Mouse (Mus musculus) bone marrow macrophage, adult 2 months (primary cell): ENCODE measurements at regions not wholly inside any gene's neighbourhood (a gene's known extent, or its start where the extent isn't known, plus 50 kb on each side); places are given as distances from the start of the nearest gene placed in this dataset.

ENCODE experiments used
- H3K27ac ChIP-seq: 2 replicates; pipeline ENCODE4 v1.5.1; 2012; ENCODE audit warnings: low read depth, low read length; ENCODE audit not compliant: insufficient read depth
- H3K4me1 ChIP-seq: 2 replicates; pipeline ENCODE4 v1.6.1; 2012; ENCODE audit warnings: low read length; ENCODE audit not compliant: control insufficient read depth, insufficient read depth
- H3K4me3 ChIP-seq: 2 replicates; pipeline ENCODE4 v1.5.1; 2012; ENCODE audit warnings: mild to moderate bottlenecking, low read length, moderate library complexity; ENCODE audit not compliant: insufficient read depth
- CTCF ChIP-seq: IDR thresholded peaks from 2 replicates; pipeline ENCODE4 v1.5.1; 2012; ENCODE audit warnings: low read depth, mild to moderate bottlenecking, low read length, moderate library complexity
- POLR2A ChIP-seq: IDR thresholded peaks from 2 replicates; pipeline ENCODE4 v1.6.1; 2012; ENCODE audit warnings: mild to moderate bottlenecking, low read depth, low read length, borderline replicate concordance

GRCm38 (mm10) chr1:57265012-57265760 lies 112.2 kb upstream of the 1700066M21Rik start:
- Histone ChIP-seq H3K4me1 (no peaks in the 10 kb centered on the region), H3K27ac (no peak overlapping the region), H3K4me3 (no peak overlapping the region)
- TF ChIP-seq POLR2A = no peak
- no peak for TF ChIP-seq CTCF

GRCm38 (mm10) chr1:57266695-57267094 lies 110.7 kb upstream of the 1700066M21Rik start:
- H3K4me3 ChIP-seq = no peak overlapping the region
- H3K27ac ChIP-seq = no peak overlapping the region
- no peaks in the 10 kb centered on the region for H3K4me1 ChIP-seq
- TF ChIP-seq POLR2A (no peak), CTCF (no peak)

GRCm38 (mm10) chr1:57267851-57268250 lies 109.6 kb upstream of the 1700066M21Rik start:
- Histone ChIP-seq H3K27ac (no peak overlapping the region), H3K4me1 (no peaks in the 10 kb centered on the region), H3K4me3 (no peak overlapping the region)
- TF ChIP-seq POLR2A = no peak
- TF ChIP-seq CTCF = no peak

GRCm38 (mm10) chr1:57269679-57270354 lies 107.6 kb upstream of the 1700066M21Rik start:
- no peak for TF ChIP-seq POLR2A
- TF ChIP-seq CTCF = no peak
- H3K4me3 ChIP-seq = no peak overlapping the region
- no peaks in the 10 kb centered on the region for H3K4me1 ChIP-seq
- H3K27ac ChIP-seq = no peak overlapping the region

GRCm38 (mm10) chr1:57272593-57272992 lies 104.8 kb upstream of the 1700066M21Rik start:
- Histone ChIP-seq H3K27ac (no peak overlapping the region), H3K4me1 (no peaks in the 10 kb centered on the region), H3K4me3 (no peak overlapping the region)
- TF ChIP-seq POLR2A (no peak), CTCF (no peak)

DNA sequence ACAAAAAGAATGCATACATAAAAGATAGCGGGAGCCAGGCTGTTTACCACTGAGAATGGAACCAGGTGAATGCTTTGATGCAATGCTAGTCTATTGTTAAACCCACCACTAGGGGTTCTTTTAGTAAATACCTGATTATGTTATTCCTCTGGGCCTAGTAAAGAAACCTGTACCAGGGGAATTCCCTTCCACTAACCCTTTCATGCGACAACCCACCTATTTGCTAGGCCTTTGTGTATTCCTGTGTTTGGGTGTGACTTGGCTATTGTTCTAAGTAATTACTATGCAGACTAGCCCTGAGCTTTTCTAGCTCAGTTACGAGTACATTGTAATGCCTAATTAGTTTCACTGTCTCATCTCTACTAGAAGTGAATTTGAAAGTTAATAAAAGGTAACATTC lies 95.9 kb upstream of the 1700066M21Rik start:
- Histone ChIP-seq H3K4me3 (no peak overlapping the region), H3K27ac (no peak overlapping the region), H3K4me1 (no peaks in the 10 kb centered on the region)
- no peak for TF ChIP-seq POLR2A
- no peak for TF ChIP-seq CTCF

DNA sequence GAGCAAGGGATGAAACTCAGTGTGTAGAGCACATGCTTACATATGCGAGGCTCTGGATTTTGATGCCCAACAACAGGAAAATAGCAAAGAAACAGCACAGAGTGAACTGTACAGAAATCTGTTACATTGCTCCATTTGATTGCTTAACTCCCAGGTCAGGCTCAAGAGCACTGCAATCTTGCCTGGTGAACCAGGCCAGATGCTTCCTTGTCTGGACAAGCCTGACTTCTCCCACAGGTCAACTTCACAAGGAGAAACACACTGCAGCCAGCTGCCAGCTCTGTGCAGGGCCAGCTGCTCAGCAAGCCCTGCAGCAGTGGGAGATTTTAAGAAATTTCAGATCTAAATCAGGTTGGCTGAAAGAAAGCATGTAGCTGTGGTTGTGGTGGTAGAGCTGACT lies 81.2 kb upstream of the 1700066M21Rik start:
- H3K27ac ChIP-seq = no peak overlapping the region

GRCm38 (mm10) chr1:57298557-57298956 lies 78.9 kb upstream of the 1700066M21Rik start:
- H3K4me3 ChIP-seq = no peak overlapping the region
- no peak overlapping the region for H3K27ac ChIP-seq
- TF ChIP-seq CTCF (no peak), POLR2A (no peak)
- no peaks in the 10 kb centered on the region for H3K4me1 ChIP-seq

More for the DNA sequence above, 81.2 kb upstream of the 1700066M21Rik start:
- no peaks in the 10 kb centered on the region for H3K4me1 ChIP-seq
- TF ChIP-seq CTCF (no peak), POLR2A (no peak)
- no peak overlapping the region for H3K4me3 ChIP-seq

GRCm38 (mm10) chr1:57301260-57301979 lies 76.0 kb upstream of the 1700066M21Rik start:
- no peak overlapping the region for H3K27ac ChIP-seq
- H3K4me1 ChIP-seq = no peaks in the 10 kb centered on the region
- TF ChIP-seq POLR2A (no peak), CTCF (no peak)
- no peak overlapping the region for H3K4me3 ChIP-seq

DNA sequence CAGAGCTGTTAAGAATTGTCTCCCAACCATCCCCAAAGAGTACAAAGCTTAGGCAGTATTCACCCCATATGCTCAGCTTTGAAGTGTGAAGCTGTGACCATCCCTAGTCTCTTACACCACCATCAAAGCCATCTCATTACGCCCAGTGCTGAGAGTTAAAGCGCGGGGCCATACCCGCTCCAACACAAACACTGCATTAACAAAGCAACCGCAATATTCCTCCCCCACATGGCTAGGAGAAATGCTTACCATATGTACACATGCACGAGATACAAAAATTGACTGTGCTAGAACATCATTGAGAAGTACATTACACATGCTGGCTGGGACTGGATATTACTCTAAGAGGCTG lies 75.5 kb upstream of the 1700066M21Rik start:
- H3K27ac ChIP-seq = no peak overlapping the region
- no peak for TF ChIP-seq CTCF
- TF ChIP-seq POLR2A = no peak
- H3K4me3 ChIP-seq = no peak overlapping the region

More for the DNA sequence above, 75.5 kb upstream of the 1700066M21Rik start:
- H3K4me1 ChIP-seq = no peaks in the 10 kb centered on the region
